Mouse (Mus musculus): ENCODE data around the gene Sart3. TPM values are rescaled to one million over a fixed set of nuclear protein-coding genes. Genes with fewer than 3 reads are reported as not detected.
A peak's percentile ranks its signal among the peaks of the same experiment; 100 is the strongest.

Sart3 gene
- polyA plus RNA-seq, 1 experiment from 2014 or later, result 45.9 TPM

- no peaks in the 10 kb centered on the region for H3K27me3 ChIP-seq
- no peak overlapping the region; the same call in 1 of the 2 replicates for H3K27ac ChIP-seq
- no peak overlapping the region for H3K9ac ChIP-seq
- no peak for ATAC-seq (ENCODE audit: insufficient number of reproducible peaks, low FRiP score, low TSS enrichment, low read depth)
- no peak overlapping the region for H3K4me3 ChIP-seq
- 82% methylated on average over 8 of the region's 8 CpGs for WGBS
- H3K9me3 ChIP-seq, result no peaks in the 10 kb centered on the region
- peaks cover 44% of the 10 kb centered on the region for H3K36me3 ChIP-seq
- H3K4me2 ChIP-seq, result no peak overlapping the region
- peaks cover 26% of the 10 kb centered on the region for H3K4me1 ChIP-seq
Observed at GRCm38 (mm10) chr5:113776896-113777226, 4.6 kb upstream of the Sart3 start.

GRCm38 (mm10) chr5:113776128-113776895 is 4.0 kb upstream of the Sart3 start:
- WGBS, result 93% methylated on average over 15 of the region's 15 CpGs
- no peak overlapping the region for H3K9ac ChIP-seq
- no peak for ATAC-seq (ENCODE audit: insufficient number of reproducible peaks, low FRiP score, low TSS enrichment, low read depth)
- H3K27ac ChIP-seq, result no peak overlapping the region; the same call in 1 of the 2 replicates
- H3K4me3 ChIP-seq, result no peak overlapping the region
- peaks cover 21% of the 10 kb centered on the region for H3K4me1 ChIP-seq
- no peak overlapping the region for H3K4me2 ChIP-seq
- no peaks in the 10 kb centered on the region for H3K27me3 ChIP-seq
- no peaks in the 10 kb centered on the region for H3K9me3 ChIP-seq
- peaks cover 44% of the 10 kb centered on the region for H3K36me3 ChIP-seq

GRCm38 (mm10) chr5:113775585-113775984 is 3.3 kb upstream of the Sart3 start:
- H3K4me3 ChIP-seq, result no peak overlapping the region
- 90% methylated on average over 10 of the region's 10 CpGs for WGBS
- H3K27ac ChIP-seq, result no peak overlapping the region
- H3K36me3 ChIP-seq, result peaks cover 44% of the 10 kb centered on the region
- no peak for ATAC-seq (ENCODE audit: insufficient number of reproducible peaks, low FRiP score, low TSS enrichment, low read depth)
- H3K9ac ChIP-seq, result no peak overlapping the region
- H3K9me3 ChIP-seq, result no peaks in the 10 kb centered on the region
- no peak overlapping the region for H3K4me2 ChIP-seq
- H3K27me3 ChIP-seq, result no peaks in the 10 kb centered on the region
- peaks cover 16% of the 10 kb centered on the region for H3K4me1 ChIP-seq

- WGBS, result 2% methylated on average over 7 of the region's 7 CpGs
- Histone ChIP-seq H3K36me3 (peaks cover 43% of the 10 kb centered on the region), H3K9me3 (no peaks in the 10 kb centered on the region), H3K27ac (no peak overlapping the region), H3K4me1 (peaks cover 33% of the 10 kb centered on the region), H3K4me2 (peak overlapping the region; percentile 90), H3K9ac (no peak overlapping the region), H3K4me3 (peak overlapping the region; percentile 100), H3K27me3 (no peaks in the 10 kb centered on the region)
- no peak for ATAC-seq (ENCODE audit: insufficient number of reproducible peaks, low FRiP score, low TSS enrichment, low read depth)
Observed at GRCm38 (mm10) chr5:113773664-113774063, 1.4 kb upstream of the Sart3 start.

- ATAC-seq (ENCODE audit: insufficient number of reproducible peaks, low FRiP score, low TSS enrichment, low read depth), result 0 out of 2 replicates have a peak, but pooled peaks have one; percentile 1
- peaks cover 42% of the 10 kb centered on the region for H3K36me3 ChIP-seq
- no peaks in the 10 kb centered on the region for H3K9me3 ChIP-seq
- H3K27ac ChIP-seq, result peak overlapping the region; percentile 62
- H3K4me1 ChIP-seq, result peaks cover 34% of the 10 kb centered on the region
- H3K4me2 ChIP-seq, result peak overlapping the region; percentile 90
- WGBS, result under 1% methylated on average over 38 of the region's 38 CpGs
- peak overlapping the region; percentile 100 for H3K4me3 ChIP-seq
- H3K27me3 ChIP-seq, result no peaks in the 10 kb centered on the region
- peak overlapping the region; percentile 56 for H3K9ac ChIP-seq
Observed at GRCm38 (mm10) chr5:113772905-113773519, 702 bp upstream of the Sart3 start.

- Histone ChIP-seq H3K4me1 (peaks cover 34% of the 10 kb centered on the region), H3K27ac (peak overlapping the region; percentile 98), H3K27me3 (no peaks in the 10 kb centered on the region), H3K9ac (peak overlapping the region; percentile 92), H3K9me3 (no peaks in the 10 kb centered on the region), H3K4me3 (peak overlapping the region; percentile 100), H3K36me3 (peaks cover 40% of the 10 kb centered on the region), H3K4me2 (peak overlapping the region; percentile 90)
- WGBS, result under 1% methylated on average over 97 of the region's 97 CpGs
- ATAC-seq (ENCODE audit: insufficient number of reproducible peaks, low FRiP score, low TSS enrichment, low read depth), result peak; percentile 80
Observed at GRCm38 (mm10) chr5:113771213-113772162, 822 bp downstream of the Sart3 start.

- Histone ChIP-seq H3K36me3 (peaks cover 28% of the 10 kb centered on the region), H3K9me3 (no peaks in the 10 kb centered on the region), H3K9ac (no peak overlapping the region), H3K27ac (no peak overlapping the region), H3K4me3 (no peak overlapping the region), H3K4me1 (peaks cover 30% of the 10 kb centered on the region), H3K4me2 (no peak overlapping the region), H3K27me3 (no peaks in the 10 kb centered on the region)
- ATAC-seq (ENCODE audit: insufficient number of reproducible peaks, low FRiP score, low TSS enrichment, low read depth), result no peak
- 89% methylated on average over 8 of the region's 8 CpGs for WGBS
Observed at GRCm38 (mm10) chr5:113768806-113769205, 3.5 kb downstream of the Sart3 start.

- WGBS, result 81% methylated on average over 13 of the region's 13 CpGs
- Histone ChIP-seq H3K9me3 (no peaks in the 10 kb centered on the region), H3K27ac (no peak overlapping the region), H3K9ac (no peak overlapping the region), H3K4me1 (peaks cover 22% of the 10 kb centered on the region), H3K27me3 (no peaks in the 10 kb centered on the region), H3K36me3 (peaks cover 56% of the 10 kb centered on the region), H3K4me2 (no peak overlapping the region), H3K4me3 (no peak overlapping the region)
- ATAC-seq (ENCODE audit: insufficient number of reproducible peaks, low FRiP score, low TSS enrichment, low read depth), result no peak
Observed at GRCm38 (mm10) chr5:113765641-113766526, 6.4 kb downstream of the Sart3 start.

GRCm38 (mm10) chr5:113764426-113764825 is 7.9 kb downstream of the Sart3 start:
- H3K27me3 ChIP-seq, result no peaks in the 10 kb centered on the region
- no peak overlapping the region for H3K27ac ChIP-seq
- 80% methylated on average over 7 of the region's 7 CpGs for whole genome bisulfite sequencing
- H3K4me2 ChIP-seq, result no peak overlapping the region
- peaks cover 8% of the 10 kb centered on the region for H3K4me1 ChIP-seq
- H3K36me3 ChIP-seq, result peaks cover 70% of the 10 kb centered on the region
- ATAC-seq (ENCODE audit: insufficient number of reproducible peaks, low FRiP score, low TSS enrichment, low read depth), result no peak
- no peak overlapping the region for H3K4me3 ChIP-seq
- H3K9ac ChIP-seq, result no peak overlapping the region
- no peaks in the 10 kb centered on the region for H3K9me3 ChIP-seq

- Histone ChIP-seq H3K9ac (no peak overlapping the region), H3K27ac (no peak overlapping the region), H3K9me3 (no peaks in the 10 kb centered on the region), H3K4me2 (no peak overlapping the region), H3K27me3 (no peaks in the 10 kb centered on the region), H3K4me3 (no peak overlapping the region), H3K36me3 (peaks cover 85% of the 10 kb centered on the region), H3K4me1 (no peaks in the 10 kb centered on the region)
- 91% methylated on average over 2 of the region's 2 CpGs for WGBS
- no peak for ATAC-seq (ENCODE audit: insufficient number of reproducible peaks, low FRiP score, low TSS enrichment, low read depth)
Observed at GRCm38 (mm10) chr5:113761585-113761984, 10.7 kb downstream of the Sart3 start.

Data from limb, embryonic 15.5 days (tissue).